Mouse (Mus musculus): ENCODE results near the gene Gm17545.

Gm17545 gene

GRCm38 (mm10) chr9:22494203-22494807 lies 40.2 kb downstream of the Gm17545 start:
- no peak for DNase-seq (ENCODE audit: low spot score)

GRCm38 (mm10) chr9:22495133-22495532 lies 41.0 kb downstream of the Gm17545 start:
- DNase-seq (ENCODE audit: low spot score), result no peak

GRCm38 (mm10) chr9:22497021-22497767 lies 43.1 kb downstream of the Gm17545 start:
- no peak for DNase-seq (ENCODE audit: low spot score)

- DNase-seq (ENCODE audit: low spot score), result no peak
Measured at GRCm38 (mm10) chr9:22502972-22503371, 48.9 kb downstream of the Gm17545 start.

GRCm38 (mm10) chr9:22503581-22503980 lies 49.5 kb downstream of the Gm17545 start:
- no peak for DNase-seq (ENCODE audit: low spot score)

GRCm38 (mm10) chr9:22505574-22505973 lies 51.5 kb downstream of the Gm17545 start:
- DNase-seq (ENCODE audit: low spot score), result no peak

Data from spleen, adult 12 weeks (tissue).